Mouse (Mus musculus): ENCODE results near the gene Pald1. TPM values are rescaled to one million over a fixed set of nuclear protein-coding genes. Genes with fewer than 3 reads are reported as not detected.
A peak's percentile ranks its signal among the peaks of the same experiment; 100 is the strongest.

Gene Pald1
- polyA plus RNA-seq (2014; fragmentation: Nextera tagmentation; extraction: Ambion mirVana): 15.1 and 16.1 TPM in 2 replicates

DNA sequence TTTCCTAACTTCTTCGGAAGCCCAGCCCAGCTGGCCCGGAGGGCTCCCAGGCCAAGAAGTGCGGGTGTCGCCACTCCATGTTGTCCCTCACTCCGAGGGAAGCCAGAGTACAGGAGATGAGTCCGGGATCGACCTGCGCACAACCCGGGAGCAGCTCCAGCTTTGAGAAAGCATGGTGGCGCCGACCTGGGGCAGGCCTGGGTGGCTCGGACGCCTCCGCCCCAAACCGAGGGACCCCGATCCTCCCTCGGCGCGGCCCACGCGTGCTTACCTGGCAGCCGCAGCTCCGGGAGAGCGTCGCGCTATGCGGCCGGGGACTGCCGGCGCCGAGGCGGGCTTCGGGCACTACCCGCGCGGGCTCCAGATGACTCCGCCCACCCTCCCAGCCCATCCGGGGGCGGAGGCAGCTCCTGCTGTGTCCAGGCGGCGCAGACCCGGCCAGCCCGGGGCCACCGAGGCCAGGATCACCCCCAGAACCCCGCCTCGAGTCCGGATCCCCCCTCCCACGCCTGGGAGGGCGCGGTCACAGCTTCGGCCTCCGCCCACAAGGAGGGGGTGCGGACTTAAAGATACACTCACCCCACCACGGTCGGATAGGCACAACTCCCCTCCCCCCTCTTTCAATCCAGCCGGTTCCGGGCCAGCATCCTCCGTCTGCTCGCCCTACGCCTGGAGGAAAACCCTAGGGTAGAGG, at the start of gene Pald1:
Pald1 (minus strand) TSS at position 510 of the 694 bp plus-strand sequence.
- H3K9ac ChIP-seq (replicated peaks; ENCODE audit: low read length): peak within 1 kb of the TSS; percentile 80
- H3K4me2 ChIP-seq (ENCODE audit: low read depth, low read length): peak within 1 kb of the TSS; percentile 77
- H3K9me3 ChIP-seq (replicated peaks; ENCODE audit: control insufficient read depth, low read length): no peaks in the 10 kb centered on the region
- H3K27me3 ChIP-seq (ENCODE audit: control insufficient read depth, insufficient read depth, low read length): no peaks in the 10 kb centered on the region
- no peaks in the 10 kb centered on the region for H3K36me3 ChIP-seq (replicated peaks; ENCODE audit: control insufficient read depth, insufficient read depth, low read depth, low read length)
- H3K4me3 ChIP-seq (ENCODE audit: low read depth, low read length): peak within 1 kb of the TSS; percentile 54
- H3K4me1 ChIP-seq (ENCODE audit: control insufficient read depth, insufficient read depth, low read length): peaks cover 4% of the 10 kb centered on the region; the same call in 1 of the 2 replicates
- DNase-seq (ENCODE audit: low spot score) (peak; percentile 84), ATAC-seq (replicated peaks; ENCODE audit: insufficient number of reproducible peaks, low FRiP score, low TSS enrichment, low read depth) (peak; percentile 81)
- H3K27ac ChIP-seq (replicated peaks; ENCODE audit: low read depth, low read length): no peak within 1 kb of the TSS; the same call in 1 of the 2 replicates
- 0% methylated on average over 58 of the region's 60 CpGs for WGBS

DNA sequence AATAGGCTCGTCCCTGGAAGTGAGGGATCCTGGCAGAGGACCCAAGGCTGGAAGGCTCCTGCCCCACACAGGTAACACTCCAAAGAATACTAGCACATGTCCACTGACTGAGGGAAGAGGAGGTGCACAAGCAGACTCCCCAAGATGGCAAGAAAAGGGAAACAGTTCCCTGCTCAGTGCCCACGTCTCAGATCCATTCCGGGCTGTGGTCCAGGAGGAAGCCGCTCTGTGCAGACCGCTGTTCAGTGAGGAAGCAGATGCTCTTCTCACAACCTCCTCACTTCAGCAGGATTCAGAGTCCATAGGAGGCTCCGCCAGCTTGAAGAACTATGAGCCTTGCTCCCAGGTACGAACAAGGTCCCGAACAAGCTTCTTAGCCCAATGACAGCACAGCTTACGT, 48.0 kb upstream of the Pald1 start:
- WGBS: 92% methylated on average over 9 of the region's 9 CpGs

DNA sequence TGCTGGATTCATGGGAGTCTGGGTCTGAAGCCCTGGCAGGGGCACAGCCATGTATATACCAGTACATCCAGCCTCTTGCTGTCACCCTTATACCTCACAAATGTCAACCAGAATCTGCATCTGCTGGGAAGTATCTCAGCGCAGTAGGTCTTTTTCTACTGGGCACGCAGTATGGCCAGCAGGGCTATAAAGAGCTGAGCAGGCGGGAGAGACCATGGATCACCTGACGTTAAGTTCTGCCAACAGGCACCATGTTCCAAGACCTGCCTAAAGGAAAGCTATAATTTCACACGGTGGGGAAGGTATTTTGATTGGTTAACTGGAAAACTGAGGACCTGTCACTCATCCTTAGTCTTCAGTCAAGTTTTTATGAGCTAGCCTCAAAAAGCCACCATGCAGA, 45.7 kb upstream of the Pald1 start:
- H3K27ac ChIP-seq (replicated peaks; ENCODE audit: low read depth, low read length): no peak overlapping the region
- H3K4me2 ChIP-seq (ENCODE audit: low read depth, low read length): no peak overlapping the region
- H3K9me3 ChIP-seq (replicated peaks; ENCODE audit: control insufficient read depth, low read length): no peaks in the 10 kb centered on the region
- H3K27me3 ChIP-seq (ENCODE audit: control insufficient read depth, insufficient read depth, low read length): no peaks in the 10 kb centered on the region
- H3K4me1 ChIP-seq (ENCODE audit: control insufficient read depth, insufficient read depth, low read length): no peaks in the 10 kb centered on the region
- DNase-seq (ENCODE audit: low spot score) (no peak), ATAC-seq (replicated peaks; ENCODE audit: insufficient number of reproducible peaks, low FRiP score, low TSS enrichment, low read depth) (no peak)
- peaks cover 14% of the 10 kb centered on the region for H3K36me3 ChIP-seq (replicated peaks; ENCODE audit: control insufficient read depth, insufficient read depth, low read depth, low read length)
- no peak overlapping the region for H3K4me3 ChIP-seq (ENCODE audit: low read depth, low read length)
- 85% methylated on average over 5 of the region's 5 CpGs for WGBS
- no peak overlapping the region for H3K9ac ChIP-seq (replicated peaks; ENCODE audit: low read length)

More for the DNA sequence above, 48.0 kb upstream of the Pald1 start:
- ATAC-seq (replicated peaks; ENCODE audit: insufficient number of reproducible peaks, low FRiP score, low TSS enrichment, low read depth) (no peak), DNase-seq (ENCODE audit: low spot score) (no peak)
- Histone ChIP-seq H3K9me3 (replicated peaks; ENCODE audit: control insufficient read depth, low read length) (no peaks in the 10 kb centered on the region), H3K27me3 (ENCODE audit: control insufficient read depth, insufficient read depth, low read length) (no peaks in the 10 kb centered on the region), H3K36me3 (replicated peaks; ENCODE audit: control insufficient read depth, insufficient read depth, low read depth, low read length) (peaks cover 14% of the 10 kb centered on the region), H3K27ac (replicated peaks; ENCODE audit: low read depth, low read length) (no peak overlapping the region), H3K4me2 (ENCODE audit: low read depth, low read length) (no peak overlapping the region), H3K4me3 (ENCODE audit: low read depth, low read length) (no peak overlapping the region), H3K9ac (replicated peaks; ENCODE audit: low read length) (no peak overlapping the region), H3K4me1 (ENCODE audit: control insufficient read depth, insufficient read depth, low read length) (no peaks in the 10 kb centered on the region)

DNA sequence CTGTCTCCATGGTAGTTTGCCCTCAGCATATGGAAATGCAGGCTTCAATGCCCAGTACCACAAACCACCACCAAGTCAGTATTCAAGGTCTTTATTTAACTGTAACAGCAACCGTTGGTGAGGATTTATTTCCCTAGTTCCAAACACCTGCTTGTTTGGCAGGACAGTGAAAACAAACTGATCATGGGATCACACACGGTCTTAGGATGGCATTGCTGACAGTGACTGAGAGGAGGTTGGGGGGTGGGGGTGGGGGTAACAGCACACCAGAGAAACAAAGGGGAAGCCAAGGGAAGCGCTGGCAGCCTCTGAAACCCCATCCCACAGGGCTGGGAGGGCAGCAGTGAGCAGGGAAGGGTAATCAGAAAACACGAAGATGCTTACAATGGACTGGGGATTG, 45.1 kb upstream of the Pald1 start:
- ATAC-seq (replicated peaks; ENCODE audit: insufficient number of reproducible peaks, low FRiP score, low TSS enrichment, low read depth): no peak
- Histone ChIP-seq H3K4me1 (ENCODE audit: control insufficient read depth, insufficient read depth, low read length) (no peaks in the 10 kb centered on the region), H3K27me3 (ENCODE audit: control insufficient read depth, insufficient read depth, low read length) (no peaks in the 10 kb centered on the region), H3K4me3 (ENCODE audit: low read depth, low read length) (no peak overlapping the region), H3K9ac (replicated peaks; ENCODE audit: low read length) (no peak overlapping the region), H3K9me3 (replicated peaks; ENCODE audit: control insufficient read depth, low read length) (no peaks in the 10 kb centered on the region), H3K36me3 (replicated peaks; ENCODE audit: control insufficient read depth, insufficient read depth, low read depth, low read length) (peaks cover 8% of the 10 kb centered on the region), H3K4me2 (ENCODE audit: low read depth, low read length) (no peak overlapping the region), H3K27ac (replicated peaks; ENCODE audit: low read depth, low read length) (no peak overlapping the region)
- DNase-seq (ENCODE audit: low spot score): no peak
- 63% methylated on average over 4 of the region's 4 CpGs for WGBS

- no peak for ATAC-seq (replicated peaks; ENCODE audit: insufficient number of reproducible peaks, low FRiP score, low TSS enrichment, low read depth)
- 92% methylated on average over 6 of the region's 6 CpGs for WGBS
These were observed 44.6 kb upstream of the Pald1 start for GRCm38 (mm10) chr10:61427951-61428350.

GRCm38 (mm10) chr10:61426251-61426757, 43.0 kb upstream of the Pald1 start:
- peaks cover under 1% of the 10 kb centered on the region for H3K36me3 ChIP-seq (replicated peaks; ENCODE audit: control insufficient read depth, insufficient read depth, low read depth, low read length)
- no peaks in the 10 kb centered on the region for H3K9me3 ChIP-seq (replicated peaks; ENCODE audit: control insufficient read depth, low read length)
- no peak for ATAC-seq (replicated peaks; ENCODE audit: insufficient number of reproducible peaks, low FRiP score, low TSS enrichment, low read depth)
- no peak for DNase-seq (ENCODE audit: low spot score)
- H3K4me3 ChIP-seq (ENCODE audit: low read depth, low read length): no peak overlapping the region
- no peaks in the 10 kb centered on the region for H3K4me1 ChIP-seq (ENCODE audit: control insufficient read depth, insufficient read depth, low read length)
- H3K4me2 ChIP-seq (ENCODE audit: low read depth, low read length): no peak overlapping the region
- H3K27ac ChIP-seq (replicated peaks; ENCODE audit: low read depth, low read length): no peak overlapping the region
- 53% methylated on average over 2 of the region's 2 CpGs for WGBS
- no peak overlapping the region for H3K9ac ChIP-seq (replicated peaks; ENCODE audit: low read length)
- no peaks in the 10 kb centered on the region for H3K27me3 ChIP-seq (ENCODE audit: control insufficient read depth, insufficient read depth, low read length)

More at GRCm38 (mm10) chr10:61427951-61428350, 44.6 kb upstream of the Pald1 start:
- no peaks in the 10 kb centered on the region for H3K4me1 ChIP-seq (ENCODE audit: control insufficient read depth, insufficient read depth, low read length)
- H3K4me2 ChIP-seq (ENCODE audit: low read depth, low read length): no peak overlapping the region
- H3K27ac ChIP-seq (replicated peaks; ENCODE audit: low read depth, low read length): no peak overlapping the region
- no peak overlapping the region for H3K4me3 ChIP-seq (ENCODE audit: low read depth, low read length)
- H3K36me3 ChIP-seq (replicated peaks; ENCODE audit: control insufficient read depth, insufficient read depth, low read depth, low read length): peaks cover 6% of the 10 kb centered on the region
- no peak for DNase-seq (ENCODE audit: low spot score)
- H3K9ac ChIP-seq (replicated peaks; ENCODE audit: low read length): no peak overlapping the region
- no peaks in the 10 kb centered on the region for H3K27me3 ChIP-seq (ENCODE audit: control insufficient read depth, insufficient read depth, low read length)
- H3K9me3 ChIP-seq (replicated peaks; ENCODE audit: control insufficient read depth, low read length): no peaks in the 10 kb centered on the region

- no peak for DNase-seq (ENCODE audit: low spot score)
- no peak overlapping the region for H3K4me3 ChIP-seq (ENCODE audit: low read depth, low read length)
- H3K27me3 ChIP-seq (ENCODE audit: control insufficient read depth, insufficient read depth, low read length): peaks cover 2% of the 10 kb centered on the region
- no peak overlapping the region for H3K9ac ChIP-seq (replicated peaks; ENCODE audit: low read length)
- no peak for ATAC-seq (replicated peaks; ENCODE audit: insufficient number of reproducible peaks, low FRiP score, low TSS enrichment, low read depth)
- H3K27ac ChIP-seq (replicated peaks; ENCODE audit: low read depth, low read length): no peak overlapping the region
- no peak overlapping the region for H3K4me2 ChIP-seq (ENCODE audit: low read depth, low read length)
- no peaks in the 10 kb centered on the region for H3K9me3 ChIP-seq (replicated peaks; ENCODE audit: control insufficient read depth, low read length)
- no peaks in the 10 kb centered on the region for H3K36me3 ChIP-seq (replicated peaks; ENCODE audit: control insufficient read depth, insufficient read depth, low read depth, low read length)
- 81% methylated on average over 2 of the region's 2 CpGs for WGBS
- H3K4me1 ChIP-seq (ENCODE audit: control insufficient read depth, insufficient read depth, low read length): no peaks in the 10 kb centered on the region
These were observed 41.7 kb upstream of the Pald1 start for GRCm38 (mm10) chr10:61425047-61425446.

- peaks cover 7% of the 10 kb centered on the region for H3K27me3 ChIP-seq (ENCODE audit: control insufficient read depth, insufficient read depth, low read length)
- H3K4me3 ChIP-seq (ENCODE audit: low read depth, low read length): no peak overlapping the region
- H3K4me2 ChIP-seq (ENCODE audit: low read depth, low read length): no peak overlapping the region
- H3K27ac ChIP-seq (replicated peaks; ENCODE audit: low read depth, low read length): no peak overlapping the region
- WGBS: 53% methylated on average over 7 of the region's 7 CpGs
- ATAC-seq (replicated peaks; ENCODE audit: insufficient number of reproducible peaks, low FRiP score, low TSS enrichment, low read depth): no peak
- H3K9ac ChIP-seq (replicated peaks; ENCODE audit: low read length): no peak overlapping the region
- H3K36me3 ChIP-seq (replicated peaks; ENCODE audit: control insufficient read depth, insufficient read depth, low read depth, low read length): no peaks in the 10 kb centered on the region
- peak; percentile 53 for DNase-seq (ENCODE audit: low spot score)
- H3K4me1 ChIP-seq (ENCODE audit: control insufficient read depth, insufficient read depth, low read length): no peaks in the 10 kb centered on the region
- no peaks in the 10 kb centered on the region for H3K9me3 ChIP-seq (replicated peaks; ENCODE audit: control insufficient read depth, low read length)
These were observed 41.2 kb upstream of the Pald1 start for GRCm38 (mm10) chr10:61424500-61424899.
